Mouse (Mus musculus): ENCODE results near the gene Cpvl. TPM values are rescaled to one million over a fixed set of nuclear protein-coding genes. Genes with fewer than 3 reads are reported as not detected.

The Cpvl gene
- total and polyA plus RNA-seq, 3 experiments, result not detected

DNA sequence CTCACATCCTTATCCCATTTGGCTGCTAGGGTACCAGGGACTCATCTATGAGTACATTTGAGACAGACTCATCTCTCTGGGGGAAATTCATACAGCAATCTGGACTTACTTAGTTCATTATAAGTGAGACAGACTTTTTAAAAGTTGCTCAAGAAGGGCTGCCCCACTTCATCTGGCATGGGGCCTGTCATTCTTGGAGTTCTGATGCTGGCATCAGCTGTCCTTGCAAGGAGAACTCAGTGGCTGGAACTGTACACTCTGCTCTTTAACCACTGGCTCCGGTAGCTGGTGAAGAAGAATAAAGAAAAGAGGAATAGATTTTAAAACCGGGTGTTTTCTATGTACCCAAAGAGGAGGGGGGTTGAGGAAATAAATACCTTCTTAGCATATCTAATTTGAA, 121.7 kb downstream of the Cpvl start:
- 58% methylated on average over 2 of the region's 2 CpGs for WGBS
- no peak for DNase-seq
- Histone ChIP-seq H3K4me3 (no peak overlapping the region), H3K27ac (no peak overlapping the region), H3K27me3 (ENCODE audit: control insufficient read depth, insufficient read depth, low read length) (no peaks in the 10 kb centered on the region), H3K79me2 (replicated peaks; ENCODE audit: control insufficient read depth, insufficient read depth, low read length) (no peaks in the 10 kb centered on the region), H3K9ac (ENCODE audit: low read depth, low read length) (no peak overlapping the region), H3K4me1 (ENCODE audit: control insufficient read depth, insufficient read depth, low read length) (peaks cover 2% of the 10 kb centered on the region; the same call in 1 of the 2 replicates), H3K36me3 (ENCODE audit: control insufficient read depth, insufficient read depth, low read length) (no peaks in the 10 kb centered on the region)
- intact Hi-C loops (cut with DNase I), result loop anchor here (2.0 kb wide), 1 partner anchor 36 kb away; the partner anchor contains the start of gene Tril
- TF ChIP-seq POLR2A (IDR thresholded peaks at IDR 0.05; ENCODE audit: insufficient read depth, low read depth, low read length) (no peak), EP300 (IDR thresholded peaks at IDR 0.05; ENCODE audit: insufficient read depth, low read depth, low read length) (no peak), CTCF (IDR thresholded peaks at IDR 0.05) (no peak)

DNA sequence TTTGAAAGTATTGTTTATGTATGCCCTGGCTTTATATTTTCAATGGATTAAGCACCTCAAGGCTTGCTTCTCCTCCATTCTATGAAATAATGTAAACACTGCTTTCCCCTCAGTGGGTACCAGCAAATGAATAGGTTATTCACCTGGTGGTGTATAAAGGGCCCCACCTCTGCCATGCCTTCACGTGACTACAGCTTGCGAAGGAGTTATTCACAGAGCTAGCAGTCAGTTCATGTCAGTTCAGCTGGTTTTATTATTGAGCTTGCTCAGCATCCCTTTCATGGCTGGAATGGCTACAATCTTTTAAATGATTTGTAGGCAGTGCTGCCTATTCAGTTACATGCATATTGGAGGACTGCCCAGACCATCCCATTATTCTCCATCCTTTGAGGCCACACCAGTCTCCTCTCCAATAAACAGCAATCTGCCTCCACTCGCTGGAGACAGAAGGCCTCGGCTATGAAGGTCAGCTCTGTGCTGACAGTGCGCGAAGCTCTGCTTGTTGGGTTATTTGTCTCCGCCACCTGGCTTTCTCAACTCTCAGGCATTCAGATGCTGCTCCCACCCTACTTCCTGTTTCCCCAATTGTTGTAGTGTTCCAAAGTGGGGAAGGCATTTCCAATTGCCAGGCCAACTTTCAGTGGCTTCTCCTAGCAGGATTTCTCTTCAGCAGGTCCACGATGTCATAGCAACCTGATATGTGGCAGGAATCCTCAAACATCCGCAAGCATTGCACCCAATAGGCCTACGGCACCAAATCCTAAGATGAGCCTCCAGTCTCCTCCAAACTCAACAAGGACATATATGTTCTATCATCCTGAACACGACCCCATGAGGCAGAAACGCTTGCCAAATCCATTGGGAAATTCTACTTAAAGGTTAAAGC, 123.3 kb downstream of the Cpvl start:
- H3K9ac ChIP-seq (ENCODE audit: low read depth, low read length), result no peak overlapping the region
- H3K79me2 ChIP-seq (replicated peaks; ENCODE audit: control insufficient read depth, insufficient read depth, low read length), result no peaks in the 10 kb centered on the region
- H3K4me3 ChIP-seq, result no peak overlapping the region
- no peaks in the 10 kb centered on the region for H3K27me3 ChIP-seq (ENCODE audit: control insufficient read depth, insufficient read depth, low read length)
- no peak for DNase-seq
- TF ChIP-seq EP300 (IDR thresholded peaks at IDR 0.05; ENCODE audit: insufficient read depth, low read depth, low read length) (no peak), POLR2A (IDR thresholded peaks at IDR 0.05; ENCODE audit: insufficient read depth, low read depth, low read length) (no peak), CTCF (IDR thresholded peaks at IDR 0.05) (no peak)
- H3K4me1 ChIP-seq (ENCODE audit: control insufficient read depth, insufficient read depth, low read length), result peaks cover 2% of the 10 kb centered on the region; the same call in 1 of the 2 replicates
- H3K36me3 ChIP-seq (ENCODE audit: control insufficient read depth, insufficient read depth, low read length), result no peaks in the 10 kb centered on the region
- WGBS, result 65% methylated on average over 12 of the region's 12 CpGs
- intact Hi-C loops (cut with DNase I), result no loop called here
- no peak overlapping the region; the same call in 1 of the 2 replicates for H3K27ac ChIP-seq

DNA sequence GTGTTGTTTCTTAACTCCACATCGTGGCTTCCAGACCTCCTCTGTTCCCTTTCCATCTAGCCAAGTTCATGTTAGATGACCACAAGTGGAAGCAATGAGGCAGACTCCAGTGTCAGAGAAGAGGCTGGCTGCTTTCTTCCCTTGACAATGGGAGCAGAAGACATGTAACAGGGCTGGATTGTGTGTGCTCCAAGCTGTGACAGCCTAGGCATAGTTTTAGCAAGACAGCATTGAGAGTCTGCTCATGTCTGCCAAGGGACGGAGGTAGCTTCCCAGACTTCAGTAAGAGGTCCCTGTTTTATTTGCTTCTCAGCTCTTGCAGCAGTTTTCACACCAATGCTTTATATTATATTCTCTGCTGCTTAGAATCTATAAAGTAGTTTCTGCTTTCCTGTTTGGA, 124.2 kb downstream of the Cpvl start:
- intact Hi-C loops (cut with DNase I), result no loop called here
- H3K27ac ChIP-seq, result no peak overlapping the region
- H3K79me2 ChIP-seq (replicated peaks; ENCODE audit: control insufficient read depth, insufficient read depth, low read length), result no peaks in the 10 kb centered on the region
- H3K27me3 ChIP-seq (ENCODE audit: control insufficient read depth, insufficient read depth, low read length), result no peaks in the 10 kb centered on the region
- DNase-seq, result no peak
- TF ChIP-seq CTCF (IDR thresholded peaks at IDR 0.05), result no peak
- TF ChIP-seq EP300 (IDR thresholded peaks at IDR 0.05; ENCODE audit: insufficient read depth, low read depth, low read length), result no peak
- TF ChIP-seq POLR2A (IDR thresholded peaks at IDR 0.05; ENCODE audit: insufficient read depth, low read depth, low read length), result no peak
- 75% methylated on average over 2 of the region's 2 CpGs for WGBS
- no peak overlapping the region for H3K9ac ChIP-seq (ENCODE audit: low read depth, low read length)
- H3K4me3 ChIP-seq, result no peak overlapping the region
- no peaks in the 10 kb centered on the region for H3K36me3 ChIP-seq (ENCODE audit: control insufficient read depth, insufficient read depth, low read length)
- H3K4me1 ChIP-seq (ENCODE audit: control insufficient read depth, insufficient read depth, low read length), result peaks cover 2% of the 10 kb centered on the region; the same call in 1 of the 2 replicates

DNA sequence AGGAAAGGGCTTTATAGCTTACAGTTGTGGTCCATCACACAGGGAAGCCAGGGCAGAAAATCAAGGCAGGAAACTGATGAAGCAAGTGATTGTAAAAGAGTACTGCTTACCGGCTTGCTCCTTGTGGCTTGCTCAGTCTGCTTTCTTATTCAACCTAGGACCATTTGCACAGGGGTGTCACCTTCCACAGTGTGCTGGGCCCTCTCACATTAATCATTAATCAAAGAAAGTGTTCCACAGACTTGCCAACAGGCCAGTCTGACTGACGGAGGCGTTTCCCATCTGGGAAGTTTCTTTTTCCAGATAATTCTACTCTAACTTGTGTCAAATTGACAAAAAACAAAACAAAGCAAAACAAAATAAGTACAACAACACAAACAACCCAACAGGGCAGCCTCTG, 124.9 kb downstream of the Cpvl start:
- Histone ChIP-seq H3K9ac (ENCODE audit: low read depth, low read length) (no peak overlapping the region), H3K27me3 (ENCODE audit: control insufficient read depth, insufficient read depth, low read length) (no peaks in the 10 kb centered on the region), H3K79me2 (replicated peaks; ENCODE audit: control insufficient read depth, insufficient read depth, low read length) (no peaks in the 10 kb centered on the region), H3K4me3 (no peak overlapping the region), H3K36me3 (ENCODE audit: control insufficient read depth, insufficient read depth, low read length) (no peaks in the 10 kb centered on the region), H3K27ac (no peak overlapping the region), H3K4me1 (ENCODE audit: control insufficient read depth, insufficient read depth, low read length) (no peaks in the 10 kb centered on the region)
- TF ChIP-seq POLR2A (IDR thresholded peaks at IDR 0.05; ENCODE audit: insufficient read depth, low read depth, low read length) (no peak), EP300 (IDR thresholded peaks at IDR 0.05; ENCODE audit: insufficient read depth, low read depth, low read length) (no peak), CTCF (IDR thresholded peaks at IDR 0.05) (no peak)
- intact Hi-C loops (cut with DNase I), result no loop called here
- WGBS, result 83% methylated on average over 3 of the region's 3 CpGs
- DNase-seq, result no peak

DNA sequence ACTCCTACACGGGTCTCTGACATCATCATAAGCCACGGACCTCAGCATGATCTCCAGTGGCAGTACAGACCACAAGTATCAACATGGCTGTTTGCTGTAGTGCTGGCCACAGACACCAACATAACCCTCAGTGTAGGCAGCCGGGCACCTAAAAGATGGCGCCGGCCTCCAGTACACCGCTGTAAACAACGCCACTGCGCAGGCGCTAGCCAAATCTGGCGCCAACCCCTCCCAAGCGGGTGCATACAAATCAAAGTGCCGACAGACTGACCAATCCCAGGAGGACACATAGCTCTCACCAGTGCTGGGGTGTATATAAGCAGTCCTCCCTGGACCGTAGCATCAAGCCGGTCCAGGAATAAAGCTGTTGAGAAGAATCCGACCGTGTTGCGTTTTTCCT, 133.8 kb downstream of the Cpvl start:
- no peaks in the 10 kb centered on the region for H3K27me3 ChIP-seq (ENCODE audit: control insufficient read depth, insufficient read depth, low read length)
- TF ChIP-seq POLR2A (IDR thresholded peaks at IDR 0.05; ENCODE audit: insufficient read depth, low read depth, low read length) (no peak), EP300 (IDR thresholded peaks at IDR 0.05; ENCODE audit: insufficient read depth, low read depth, low read length) (no peak), CTCF (IDR thresholded peaks at IDR 0.05) (no peak)
- DNase-seq, result no peak
- no peak overlapping the region for H3K9ac ChIP-seq (ENCODE audit: low read depth, low read length)
- H3K36me3 ChIP-seq (ENCODE audit: control insufficient read depth, insufficient read depth, low read length), result no peaks in the 10 kb centered on the region
- 91% methylated on average over 17 of the region's 17 CpGs for WGBS
- no peaks in the 10 kb centered on the region for H3K4me1 ChIP-seq (ENCODE audit: control insufficient read depth, insufficient read depth, low read length)
- H3K79me2 ChIP-seq (replicated peaks; ENCODE audit: control insufficient read depth, insufficient read depth, low read length), result no peaks in the 10 kb centered on the region
- intact Hi-C loops (cut with DNase I), result no loop called here
- H3K4me3 ChIP-seq, result no peak overlapping the region
- no peak overlapping the region for H3K27ac ChIP-seq

DNA sequence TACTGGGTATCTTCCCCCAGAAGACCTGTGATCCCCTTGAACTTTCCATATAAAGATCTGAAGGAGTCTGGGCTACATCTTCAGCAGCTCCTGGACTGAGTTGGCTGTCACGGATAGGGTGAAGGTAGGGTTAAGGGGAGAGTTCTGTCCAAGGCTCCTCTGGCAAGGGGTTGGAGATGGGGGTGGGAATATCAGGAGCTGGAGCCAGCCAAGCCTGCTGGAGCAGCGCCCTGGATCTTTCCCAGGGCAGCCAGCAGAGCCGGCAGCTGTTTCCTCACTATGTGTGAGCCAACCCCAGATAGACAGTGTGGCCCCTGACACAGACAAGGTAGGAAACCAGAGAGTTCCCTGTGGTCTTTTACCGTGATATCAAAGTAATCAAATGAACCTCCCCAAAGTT, 153.3 kb downstream of the Cpvl start:
- no peaks in the 10 kb centered on the region for H3K79me2 ChIP-seq (replicated peaks; ENCODE audit: control insufficient read depth, insufficient read depth, low read length)
- TF ChIP-seq CTCF (IDR thresholded peaks at IDR 0.05) (no peak), POLR2A (IDR thresholded peaks at IDR 0.05; ENCODE audit: insufficient read depth, low read depth, low read length) (no peak), EP300 (IDR thresholded peaks at IDR 0.05; ENCODE audit: insufficient read depth, low read depth, low read length) (no peak)
- peaks cover 2% of the 10 kb centered on the region for H3K4me1 ChIP-seq (ENCODE audit: control insufficient read depth, insufficient read depth, low read length)
- H3K4me3 ChIP-seq, result no peak overlapping the region
- no peaks in the 10 kb centered on the region for H3K36me3 ChIP-seq (ENCODE audit: control insufficient read depth, insufficient read depth, low read length)
- 0 out of 2 replicates have a peak, but pooled peaks cover 1% of the 10 kb centered on the region for H3K27me3 ChIP-seq (ENCODE audit: control insufficient read depth, insufficient read depth, low read length)
- no peak overlapping the region for H3K9ac ChIP-seq (ENCODE audit: low read depth, low read length)
- H3K27ac ChIP-seq, result no peak overlapping the region
- 4% methylated on average over 4 of the region's 4 CpGs for WGBS
- intact Hi-C loops (cut with DNase I), result no loop called here
- peak; percentile 73 to 79 for DNase-seq

Other genes starting within 250 kb of the Cpvl start
- 1 to 10 TPM; 3.3 to 3.9 TPM for gene Tril, start 157.8 kb downstream of the Cpvl start, total RNA-seq (2021)
- gene Tril, start 157.8 kb downstream of the Cpvl start, polyA plus RNA-seq (2012; rRNA removed), result 4.4 and 5.1 TPM in 2 replicates
- 1 to 10 TPM; 2.0 to 2.3 TPM for gene Chn2, start 60.9 kb upstream of the Cpvl start, total RNA-seq (2021)
- gene Chn2, start 60.9 kb upstream of the Cpvl start, polyA plus RNA-seq (2012; rRNA removed), result 2.3 and 3.4 TPM in 2 replicates